Mouse (Mus musculus): ENCODE data around the gene Frem2. TPM values are rescaled to one million over a fixed set of nuclear protein-coding genes. Genes with fewer than 3 reads are reported as not detected.

Frem2 gene
- polyA plus RNA-seq, 1 experiment from 2014 or later: 2.4 TPM

- no peaks in the 10 kb centered on the region for H3K36me3 ChIP-seq (ENCODE audit: control insufficient read depth, insufficient read depth)
- H3K27me3 ChIP-seq (ENCODE audit: control insufficient read depth, insufficient read depth, low read length): no peaks in the 10 kb centered on the region
- ATAC-seq (replicated peaks; ENCODE audit: extremely low read depth, insufficient read depth, low FRiP score): 0 out of 2 replicates have a peak, but pooled peaks have one; percentile 28
- peaks cover 23% of the 10 kb centered on the region for H3K4me1 ChIP-seq (ENCODE audit: control insufficient read depth, insufficient read depth, low read length)
- no peaks in the 10 kb centered on the region for H3K9me3 ChIP-seq (replicated peaks; ENCODE audit: control insufficient read depth, low read length)
- peak overlapping the region; percentile 55 for H3K4me2 ChIP-seq (ENCODE audit: low read depth, low read length)
- peak overlapping the region; percentile 69 for H3K27ac ChIP-seq (ENCODE audit: low read length)
- 38% methylated on average over 14 of the region's 14 CpGs for WGBS
- peak overlapping the region; percentile 50 for H3K9ac ChIP-seq (ENCODE audit: low read length)
- peak overlapping the region; percentile 30; the same call in 1 of the 2 replicates for H3K4me3 ChIP-seq (ENCODE audit: low read length)
Observed at GRCm38 (mm10) chr3:53631126-53631525, 26.0 kb downstream of the Frem2 start.

DNA sequence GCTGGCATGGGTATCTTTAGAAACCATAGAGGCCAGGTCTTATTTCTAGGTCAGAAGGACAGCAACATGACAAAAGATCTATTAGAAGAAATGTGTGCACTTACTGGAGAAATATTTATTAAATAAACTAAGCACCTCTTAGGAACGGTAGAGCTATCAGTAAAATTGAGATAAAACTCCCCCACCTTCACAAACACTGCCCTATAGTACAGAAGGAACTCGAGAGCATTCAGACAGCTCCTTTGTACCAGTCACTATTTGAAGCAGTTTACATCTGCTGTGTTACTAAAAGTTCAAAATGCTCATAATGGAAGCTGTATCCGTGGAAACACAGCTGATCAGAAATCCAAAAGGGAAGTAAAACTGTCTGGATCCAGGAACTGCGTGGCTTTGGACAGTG, 26.5 kb downstream of the Frem2 start:
- Histone ChIP-seq H3K27me3 (ENCODE audit: control insufficient read depth, insufficient read depth, low read length) (no peaks in the 10 kb centered on the region), H3K9me3 (replicated peaks; ENCODE audit: control insufficient read depth, low read length) (no peaks in the 10 kb centered on the region), H3K36me3 (ENCODE audit: control insufficient read depth, insufficient read depth) (no peaks in the 10 kb centered on the region), H3K4me3 (ENCODE audit: low read length) (no peak overlapping the region), H3K9ac (ENCODE audit: low read length) (no peak overlapping the region), H3K27ac (ENCODE audit: low read length) (peak overlapping the region; percentile 69), H3K4me1 (ENCODE audit: control insufficient read depth, insufficient read depth, low read length) (peaks cover 19% of the 10 kb centered on the region), H3K4me2 (ENCODE audit: low read depth, low read length) (peak overlapping the region; percentile 55)
- 37% methylated on average over 4 of the region's 4 CpGs for WGBS
- ATAC-seq (replicated peaks; ENCODE audit: extremely low read depth, insufficient read depth, low FRiP score): no peak

DNA sequence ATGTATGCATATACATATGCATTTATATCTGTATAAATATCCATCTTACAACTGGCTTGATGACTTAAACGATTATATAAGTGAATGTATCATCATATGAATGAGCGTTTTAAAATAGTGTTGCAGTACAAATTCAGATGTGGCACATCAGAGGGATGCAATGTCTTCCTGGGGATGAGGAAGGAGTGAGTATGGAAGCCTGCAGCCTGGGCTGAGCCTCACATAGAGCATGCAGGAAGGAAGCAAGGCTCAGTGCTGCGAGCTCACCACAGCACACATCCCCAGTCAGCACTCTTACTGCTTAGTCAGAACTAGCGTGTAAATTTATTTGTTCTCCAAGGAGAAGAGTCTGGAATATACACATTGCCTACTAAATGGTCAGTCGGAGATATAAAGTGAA, 27.2 kb downstream of the Frem2 start:
- no peaks in the 10 kb centered on the region for H3K36me3 ChIP-seq (ENCODE audit: control insufficient read depth, insufficient read depth)
- H3K4me3 ChIP-seq (ENCODE audit: low read length): no peak overlapping the region
- H3K9ac ChIP-seq (ENCODE audit: low read length): no peak overlapping the region
- no peak overlapping the region for H3K27ac ChIP-seq (ENCODE audit: low read length)
- no peaks in the 10 kb centered on the region for H3K27me3 ChIP-seq (ENCODE audit: control insufficient read depth, insufficient read depth, low read length)
- H3K9me3 ChIP-seq (replicated peaks; ENCODE audit: control insufficient read depth, low read length): no peaks in the 10 kb centered on the region
- no peak for ATAC-seq (replicated peaks; ENCODE audit: extremely low read depth, insufficient read depth, low FRiP score)
- WGBS: 86% methylated on average over 5 of the region's 5 CpGs
- H3K4me2 ChIP-seq (ENCODE audit: low read depth, low read length): no peak overlapping the region
- peaks cover 15% of the 10 kb centered on the region for H3K4me1 ChIP-seq (ENCODE audit: control insufficient read depth, insufficient read depth, low read length)

- 61% methylated on average over 8 of the region's 8 CpGs for WGBS
- Histone ChIP-seq H3K4me3 (ENCODE audit: low read length) (no peak overlapping the region), H3K27ac (ENCODE audit: low read length) (no peak overlapping the region), H3K9me3 (replicated peaks; ENCODE audit: control insufficient read depth, low read length) (no peaks in the 10 kb centered on the region), H3K4me2 (ENCODE audit: low read depth, low read length) (no peak overlapping the region), H3K4me1 (ENCODE audit: control insufficient read depth, insufficient read depth, low read length) (peaks cover 11% of the 10 kb centered on the region; the same call in 1 of the 2 replicates), H3K27me3 (ENCODE audit: control insufficient read depth, insufficient read depth, low read length) (no peaks in the 10 kb centered on the region), H3K9ac (ENCODE audit: low read length) (no peak overlapping the region), H3K36me3 (ENCODE audit: control insufficient read depth, insufficient read depth) (no peaks in the 10 kb centered on the region)
- no peak for ATAC-seq (replicated peaks; ENCODE audit: extremely low read depth, insufficient read depth, low FRiP score)
Observed at GRCm38 (mm10) chr3:53623222-53623621, 33.9 kb downstream of the Frem2 start.

DNA sequence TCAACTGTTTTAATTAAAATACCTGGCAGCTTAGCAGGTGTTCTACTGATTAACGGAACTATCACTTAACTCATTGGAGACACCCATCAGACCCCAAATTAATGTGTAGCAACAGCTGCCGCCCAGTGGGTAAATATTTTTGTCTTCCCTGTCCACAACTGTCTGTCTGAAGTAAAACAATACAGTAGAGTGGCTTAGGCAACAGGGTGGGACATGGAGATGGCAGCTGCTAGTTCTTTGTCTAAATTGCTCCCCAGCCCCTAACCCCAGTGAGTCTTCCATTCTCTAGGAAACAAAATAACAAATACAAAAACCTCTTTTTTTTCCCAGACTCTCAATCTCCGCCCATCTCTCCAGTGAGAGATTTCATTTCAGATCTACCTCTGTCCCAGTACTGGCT, 36.2 kb downstream of the Frem2 start:
- Histone ChIP-seq H3K36me3 (ENCODE audit: control insufficient read depth, insufficient read depth) (no peaks in the 10 kb centered on the region), H3K27me3 (ENCODE audit: control insufficient read depth, insufficient read depth, low read length) (no peaks in the 10 kb centered on the region), H3K9ac (ENCODE audit: low read length) (no peak overlapping the region), H3K27ac (ENCODE audit: low read length) (no peak overlapping the region), H3K9me3 (replicated peaks; ENCODE audit: control insufficient read depth, low read length) (no peaks in the 10 kb centered on the region), H3K4me2 (ENCODE audit: low read depth, low read length) (no peak overlapping the region), H3K4me3 (ENCODE audit: low read length) (no peak overlapping the region), H3K4me1 (ENCODE audit: control insufficient read depth, insufficient read depth, low read length) (no peaks in the 10 kb centered on the region)
- ATAC-seq (replicated peaks; ENCODE audit: extremely low read depth, insufficient read depth, low FRiP score): no peak
- WGBS: 88% methylated on average over 3 of the region's 3 CpGs

GRCm38 (mm10) chr3:53620355-53620754, 36.8 kb downstream of the Frem2 start:
- H3K27me3 ChIP-seq (ENCODE audit: control insufficient read depth, insufficient read depth, low read length): no peaks in the 10 kb centered on the region
- no peaks in the 10 kb centered on the region for H3K36me3 ChIP-seq (ENCODE audit: control insufficient read depth, insufficient read depth)
- no peaks in the 10 kb centered on the region for H3K4me1 ChIP-seq (ENCODE audit: control insufficient read depth, insufficient read depth, low read length)
- no peak overlapping the region for H3K9ac ChIP-seq (ENCODE audit: low read length)
- H3K9me3 ChIP-seq (replicated peaks; ENCODE audit: control insufficient read depth, low read length): no peaks in the 10 kb centered on the region
- H3K27ac ChIP-seq (ENCODE audit: low read length): no peak overlapping the region
- no peak overlapping the region for H3K4me3 ChIP-seq (ENCODE audit: low read length)
- ATAC-seq (replicated peaks; ENCODE audit: extremely low read depth, insufficient read depth, low FRiP score): no peak
- no peak overlapping the region for H3K4me2 ChIP-seq (ENCODE audit: low read depth, low read length)
- 82% methylated on average over 8 of the region's 8 CpGs for WGBS

GRCm38 (mm10) chr3:53611106-53611505, 46.0 kb downstream of the Frem2 start:
- Histone ChIP-seq H3K4me1 (ENCODE audit: control insufficient read depth, insufficient read depth, low read length) (no peaks in the 10 kb centered on the region), H3K4me2 (ENCODE audit: low read depth, low read length) (no peak overlapping the region), H3K27ac (ENCODE audit: low read length) (no peak overlapping the region), H3K4me3 (ENCODE audit: low read length) (no peak overlapping the region), H3K9ac (ENCODE audit: low read length) (no peak overlapping the region), H3K27me3 (ENCODE audit: control insufficient read depth, insufficient read depth, low read length) (no peaks in the 10 kb centered on the region), H3K9me3 (replicated peaks; ENCODE audit: control insufficient read depth, low read length) (no peaks in the 10 kb centered on the region), H3K36me3 (ENCODE audit: control insufficient read depth, insufficient read depth) (no peaks in the 10 kb centered on the region)
- no peak for ATAC-seq (replicated peaks; ENCODE audit: extremely low read depth, insufficient read depth, low FRiP score)
- WGBS: 72% methylated on average over 3 of the region's 3 CpGs

GRCm38 (mm10) chr3:53609851-53610250, 47.3 kb downstream of the Frem2 start:
- no peak overlapping the region for H3K27ac ChIP-seq (ENCODE audit: low read length)
- no peak for ATAC-seq (replicated peaks; ENCODE audit: extremely low read depth, insufficient read depth, low FRiP score)
- no peaks in the 10 kb centered on the region for H3K4me1 ChIP-seq (ENCODE audit: control insufficient read depth, insufficient read depth, low read length)
- no peaks in the 10 kb centered on the region for H3K27me3 ChIP-seq (ENCODE audit: control insufficient read depth, insufficient read depth, low read length)
- no peak overlapping the region for H3K9ac ChIP-seq (ENCODE audit: low read length)
- peaks cover 3% of the 10 kb centered on the region; the same call in 1 of the 2 replicates for H3K9me3 ChIP-seq (replicated peaks; ENCODE audit: control insufficient read depth, low read length)
- 80% methylated on average over 4 of the region's 4 CpGs for WGBS
- H3K36me3 ChIP-seq (ENCODE audit: control insufficient read depth, insufficient read depth): no peaks in the 10 kb centered on the region
- no peak overlapping the region for H3K4me3 ChIP-seq (ENCODE audit: low read length)
- no peak overlapping the region for H3K4me2 ChIP-seq (ENCODE audit: low read depth, low read length)

- Histone ChIP-seq H3K4me2 (ENCODE audit: low read depth, low read length) (no peak overlapping the region), H3K9ac (ENCODE audit: low read length) (no peak overlapping the region), H3K9me3 (replicated peaks; ENCODE audit: control insufficient read depth, low read length) (peaks cover under 1% of the 10 kb centered on the region; the same call in 1 of the 2 replicates), H3K27ac (ENCODE audit: low read length) (no peak overlapping the region), H3K27me3 (ENCODE audit: control insufficient read depth, insufficient read depth, low read length) (no peaks in the 10 kb centered on the region), H3K4me3 (ENCODE audit: low read length) (no peak overlapping the region), H3K4me1 (ENCODE audit: control insufficient read depth, insufficient read depth, low read length) (peaks cover 4% of the 10 kb centered on the region; the same call in 1 of the 2 replicates), H3K36me3 (ENCODE audit: control insufficient read depth, insufficient read depth) (no peaks in the 10 kb centered on the region)
- WGBS: 70% methylated on average over 4 of the region's 4 CpGs
- ATAC-seq (replicated peaks; ENCODE audit: extremely low read depth, insufficient read depth, low FRiP score): no peak
Observed at GRCm38 (mm10) chr3:53600140-53600539, 57.0 kb downstream of the Frem2 start.
